Mouse (Mus musculus): ENCODE measurements around the gene Serpinb9b.

DNA sequence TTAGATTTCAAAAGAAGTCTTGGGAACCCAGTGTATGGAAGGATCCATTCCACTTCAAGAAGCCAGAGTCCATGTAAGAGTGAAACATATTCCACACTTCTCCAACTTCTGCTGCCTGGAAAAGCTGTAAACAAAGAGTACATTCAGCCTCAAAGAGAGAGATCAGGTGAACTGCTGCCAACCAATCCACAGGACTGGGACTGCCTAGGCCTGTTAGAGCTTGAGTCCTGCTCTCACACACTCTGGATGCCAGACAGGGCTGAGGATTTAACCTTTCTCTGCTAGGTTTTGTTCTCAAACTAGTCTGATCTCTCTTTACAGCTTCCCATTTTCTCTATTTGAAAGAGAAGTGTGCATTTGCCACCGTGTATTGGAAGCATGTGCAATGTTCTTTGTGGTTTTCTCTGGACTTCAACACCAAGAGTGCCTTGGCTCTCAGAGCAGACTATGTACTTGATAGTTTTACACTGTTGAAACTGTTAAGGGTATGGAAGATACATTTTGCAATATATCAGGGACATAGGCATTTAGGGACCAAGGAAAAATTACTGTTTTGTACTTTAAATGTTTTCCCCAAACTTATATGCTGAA, 40.3 kb downstream of the Serpinb9b start:
- TF ChIP-seq CTCF (IDR thresholded peaks at IDR 0.05; ENCODE audit: control insufficient read depth, insufficient read depth, insufficient read length) (no peak), MYOG (IDR thresholded peaks at IDR 0.05; ENCODE audit: control insufficient read depth, extremely low read depth, insufficient read length) (no peak), MAX (IDR thresholded peaks at IDR 0.05) (no peak), USF1 (IDR thresholded peaks at IDR 0.05; ENCODE audit: low read depth) (no peak)

Data from C2C12 (cell line).